Mouse (Mus musculus): ENCODE data around the gene Pdcd5. TPM values are rescaled to one million over a fixed set of nuclear protein-coding genes. Genes with fewer than 3 reads are reported as not detected.

Gene Pdcd5
- total RNA-seq, 2 experiments from 2014 or later = 109 to 122 TPM

Other genes with a start within 250 kb of the Pdcd5 start
- gene Slc7a9, start 198.7 kb downstream of the Pdcd5 start, total RNA-seq (2021) = not detected
- not detected for gene Tdrd12, start 109.8 kb downstream of the Pdcd5 start, total RNA-seq (2021)
- 10 to 100 TPM; 36.1 to 39.0 TPM for gene Nudt19, start 91.2 kb downstream of the Pdcd5 start, total RNA-seq (2021)
- under 1 TPM; 0.04 to 0.06 TPM for gene Rgs9bp, start 61.9 kb downstream of the Pdcd5 start, total RNA-seq (2021)
- gene Ankrd27, start 61.3 kb downstream of the Pdcd5 start, total RNA-seq (2021) = 1 to 10 TPM; 9.6 to 9.7 TPM
- gene Dpy19l3, start 106.9 kb upstream of the Pdcd5 start, total RNA-seq (2021) = 1 to 10 TPM; 7.1 to 9.0 TPM
- gene Zfp507, start 155.5 kb upstream of the Pdcd5 start, total RNA-seq (2021) = 10 to 100 TPM; 15.2 to 16.7 TPM